Mouse (Mus musculus): Measurements from ENCODE around the gene Bcl11b.

- no peak for TF ChIP-seq POLR2A (IDR thresholded peaks at IDR 0.05; ENCODE audit: borderline replicate concordance, control insufficient read depth, low read depth, low read length)
- no peak for TF ChIP-seq CTCF (IDR thresholded peaks at IDR 0.05; ENCODE audit: control insufficient read depth, insufficient read depth, low read length)
Measured at GRCm38 (mm10) chr12:107981231-107981630, 22.2 kb downstream of the Bcl11b start.
